Mouse (Mus musculus) E14TG2a.4 (cell line): ENCODE measurements at regions not wholly inside any gene's neighbourhood (a gene's known extent, or its start where the extent isn't known, plus 50 kb on each side); places are given as distances from the start of the nearest gene placed in this dataset.

Experiments
- CTCF ChIP-seq: conservative IDR thresholded peaks from 2 replicates; pipeline ENCODE4 v1.5.1; 2014; ENCODE audit warnings: low read length
- NANOG ChIP-seq: IDR thresholded peaks from 2 replicates; pipeline ENCODE4 v1.6.1; 2014; ENCODE audit warnings: borderline replicate concordance, low read length, mixed read lengths
- POU5F1 ChIP-seq: IDR thresholded peaks from 2 replicates; pipeline ENCODE4 v1.6.1; 2014; ENCODE audit warnings: low read length, borderline replicate concordance

DNA sequence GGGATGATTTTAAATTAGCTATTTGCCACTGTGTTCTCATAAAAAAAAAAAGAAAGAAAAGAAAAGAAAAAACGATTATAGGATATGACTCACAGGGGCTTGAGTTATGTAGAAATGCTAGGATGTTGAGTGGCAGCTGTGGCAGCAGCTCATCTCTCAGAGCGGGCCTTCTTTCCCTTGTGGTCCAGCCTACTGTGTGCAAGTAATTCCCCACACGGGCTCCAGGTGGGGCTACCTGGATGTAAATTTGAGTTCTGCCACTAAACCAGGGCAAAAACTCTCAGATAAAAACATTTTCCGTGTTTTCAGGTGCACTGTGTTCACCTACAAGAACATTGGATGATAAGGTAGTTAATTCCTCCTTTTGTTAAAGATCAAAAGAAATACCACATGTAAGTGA is 209.3 kb downstream of the Tle4 start:
- TF ChIP-seq CTCF (peak; percentile 61), NANOG (no peak), POU5F1 (no peak)
